Mouse (Mus musculus) spleen, postnatal 4 days (tissue): Measurements from ENCODE around the gene Pgap1.

Experiments
- DNase-seq, 2 experiments: peaks; one replicate each; pipeline ENCODE4 v3.0.0; 2022; ENCODE audit warnings: low spot score in 2 of 2

Gene Pgap1

GRCm38 (mm10) chr1:54557301-54558229, at the start of gene Pgap1:
Gene Pgap1 (minus strand): TSS chr1:54557684.
- DNase-seq, result peak; percentile 71 to 84

DNA sequence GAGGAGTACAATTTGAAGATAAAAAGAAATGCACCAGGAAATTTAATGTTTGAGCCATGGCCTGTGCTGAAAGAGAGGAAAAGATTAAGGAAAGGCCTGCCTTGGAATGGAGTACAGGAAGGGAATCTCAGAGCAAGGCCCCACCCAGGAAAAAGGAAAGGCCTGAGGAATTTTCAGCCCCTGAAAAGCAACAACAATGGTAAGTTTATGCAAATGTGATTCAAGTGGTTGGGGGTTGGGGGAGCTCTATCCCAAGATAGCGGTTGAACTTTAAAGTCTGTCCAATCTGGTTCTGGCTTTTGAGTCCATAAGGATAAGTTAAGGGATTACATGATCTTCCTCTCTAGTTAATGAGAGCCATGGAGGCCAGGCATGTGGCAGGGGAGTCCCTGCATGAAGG, 49.5 kb upstream of the Pgap1 start:
- no peak for DNase-seq

DNA sequence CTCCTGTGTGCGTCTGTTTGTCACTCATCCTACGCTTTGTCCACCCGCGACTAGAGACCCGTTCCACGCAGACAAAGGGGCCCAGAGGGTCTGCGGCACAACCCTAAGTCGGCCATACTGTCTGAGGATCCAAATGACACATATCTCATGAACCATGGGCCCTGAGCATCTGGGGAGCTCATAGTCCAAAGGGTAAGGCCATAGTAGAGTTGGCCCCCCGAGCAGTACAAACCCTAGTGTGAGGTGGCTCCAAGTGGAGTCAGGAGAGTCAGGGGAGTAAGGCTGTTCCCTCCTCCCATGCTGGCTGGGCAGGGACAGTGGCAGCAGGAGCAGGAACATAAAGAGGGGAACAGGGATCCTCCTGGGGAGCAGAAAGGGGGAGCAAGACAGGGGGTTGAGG, 44.2 kb upstream of the Pgap1 start:
- no peak for DNase-seq

DNA sequence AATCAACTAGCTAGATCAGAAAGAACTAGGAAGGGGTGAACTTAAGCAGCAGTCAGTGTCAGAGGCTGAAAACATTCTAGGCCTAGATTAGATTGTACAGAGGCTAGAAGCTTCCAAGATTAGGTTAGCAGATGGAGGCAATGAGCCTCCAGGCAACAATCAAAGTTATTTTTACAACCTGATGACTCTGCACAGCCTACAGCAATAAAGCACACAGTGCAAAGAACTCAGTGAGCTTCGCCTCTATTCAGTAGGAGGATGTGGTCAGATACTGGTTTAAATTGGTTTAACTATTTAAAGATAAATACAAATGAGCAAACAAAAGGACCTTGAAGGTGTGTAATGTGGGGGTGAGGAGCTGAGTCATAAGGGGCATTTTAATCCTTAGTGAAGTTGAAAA, 42.8 kb upstream of the Pgap1 start:
- DNase-seq, result no peak

- no peak for DNase-seq
Observed at GRCm38 (mm10) chr1:54597594-54598217, 40.2 kb upstream of the Pgap1 start.

GRCm38 (mm10) chr1:54596151-54596550, 38.7 kb upstream of the Pgap1 start:
- DNase-seq, result no peak

DNA sequence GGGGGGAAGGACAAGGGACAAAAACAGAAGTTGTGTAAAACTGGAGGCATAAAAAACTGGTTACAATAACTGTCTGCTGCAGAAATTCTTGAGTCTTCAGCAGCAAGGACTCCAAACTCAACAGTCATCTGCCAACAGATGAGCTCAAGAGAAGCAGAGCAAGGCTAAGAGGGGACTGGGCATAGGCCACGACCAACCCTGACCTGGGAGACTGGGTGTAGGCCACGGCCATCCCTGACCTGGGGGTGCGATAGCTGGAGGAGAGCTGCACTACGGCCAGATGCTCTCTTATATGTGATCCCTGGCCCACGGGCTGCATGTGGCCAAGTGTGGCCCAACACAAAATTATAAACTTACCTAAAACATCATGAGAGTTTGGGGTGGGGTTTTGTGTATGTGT, 29.6 kb upstream of the Pgap1 start:
- DNase-seq, result no peak

GRCm38 (mm10) chr1:54585971-54586555, 28.6 kb upstream of the Pgap1 start:
- no peak for DNase-seq

GRCm38 (mm10) chr1:54585278-54585846, 27.9 kb upstream of the Pgap1 start:
- peak; percentile 35 to 62 for DNase-seq

DNA sequence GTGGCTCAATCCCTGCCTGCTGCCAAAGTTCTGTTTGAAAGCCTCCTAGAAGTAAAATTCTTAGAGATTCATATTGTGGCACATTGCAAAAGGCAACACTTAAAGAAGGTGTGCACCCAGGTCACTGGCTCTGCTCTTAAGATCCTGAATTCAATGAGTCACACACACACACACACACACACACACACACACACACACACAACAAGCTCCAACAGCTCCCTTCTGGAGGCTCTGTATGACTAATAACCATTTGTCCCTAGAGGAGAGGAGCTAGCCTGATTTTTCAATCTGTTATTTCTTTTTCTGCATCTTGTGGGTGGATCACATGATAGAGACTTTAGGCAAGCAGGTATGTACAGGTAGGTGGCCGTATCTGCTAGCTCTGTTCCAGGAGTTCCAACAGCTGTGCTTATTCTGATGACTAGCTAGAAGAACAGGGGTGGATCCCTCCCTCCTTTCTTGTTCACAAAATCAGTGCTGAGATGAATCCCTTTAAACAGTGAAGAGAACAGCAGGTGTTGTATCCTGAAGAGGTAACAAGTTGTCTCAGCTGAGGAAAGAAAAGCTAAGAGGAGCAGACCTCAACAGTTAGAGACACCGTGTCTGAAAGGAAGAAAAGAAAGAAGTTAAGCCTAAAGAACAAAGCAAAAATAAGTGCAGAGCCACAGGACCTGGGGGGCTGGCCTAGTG, 27.2 kb upstream of the Pgap1 start:
- DNase-seq, result no peak

DNA sequence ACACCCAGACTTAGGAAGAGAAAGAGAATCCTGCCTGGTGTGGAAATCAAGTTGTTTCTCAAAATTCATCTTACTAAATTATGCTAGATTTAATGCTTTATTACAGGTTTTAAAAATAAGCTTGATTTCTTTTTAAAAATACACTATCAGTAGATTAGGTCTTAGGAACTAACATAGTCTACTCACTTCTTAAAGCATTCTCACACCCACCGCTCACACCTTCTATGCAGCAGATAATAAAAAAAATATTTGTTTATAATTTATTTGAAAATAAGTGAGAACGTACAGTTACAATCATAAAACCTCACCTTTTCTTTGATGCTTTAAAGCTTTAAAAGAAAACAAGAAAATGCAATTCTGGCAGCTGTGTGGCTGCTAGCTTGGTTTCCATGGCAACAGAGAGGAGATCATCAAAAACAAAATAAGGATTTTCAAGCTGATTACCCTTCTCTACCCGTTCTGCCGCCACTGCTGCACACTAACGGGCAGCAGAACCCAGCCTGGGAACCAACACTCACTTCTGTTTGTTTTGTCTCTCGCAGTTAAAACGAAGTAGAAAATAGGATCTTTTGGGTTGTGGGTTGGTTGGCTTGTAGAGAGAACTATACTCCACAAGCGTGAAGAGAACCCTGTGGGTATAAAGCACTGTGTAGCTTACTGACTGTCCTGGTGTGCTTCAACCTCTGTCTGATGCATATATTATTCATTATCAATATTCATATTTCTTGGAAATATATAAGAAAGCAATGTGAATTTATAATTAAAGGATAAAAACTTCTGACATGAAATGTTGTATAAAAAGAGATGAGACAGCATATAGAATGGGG, 21.1 kb upstream of the Pgap1 start:
- no peak for DNase-seq

- no peak for DNase-seq
Observed at GRCm38 (mm10) chr1:54569102-54569501, 11.6 kb upstream of the Pgap1 start.

- no peak for DNase-seq
Observed at GRCm38 (mm10) chr1:54563923-54564322, 6.4 kb upstream of the Pgap1 start.

DNA sequence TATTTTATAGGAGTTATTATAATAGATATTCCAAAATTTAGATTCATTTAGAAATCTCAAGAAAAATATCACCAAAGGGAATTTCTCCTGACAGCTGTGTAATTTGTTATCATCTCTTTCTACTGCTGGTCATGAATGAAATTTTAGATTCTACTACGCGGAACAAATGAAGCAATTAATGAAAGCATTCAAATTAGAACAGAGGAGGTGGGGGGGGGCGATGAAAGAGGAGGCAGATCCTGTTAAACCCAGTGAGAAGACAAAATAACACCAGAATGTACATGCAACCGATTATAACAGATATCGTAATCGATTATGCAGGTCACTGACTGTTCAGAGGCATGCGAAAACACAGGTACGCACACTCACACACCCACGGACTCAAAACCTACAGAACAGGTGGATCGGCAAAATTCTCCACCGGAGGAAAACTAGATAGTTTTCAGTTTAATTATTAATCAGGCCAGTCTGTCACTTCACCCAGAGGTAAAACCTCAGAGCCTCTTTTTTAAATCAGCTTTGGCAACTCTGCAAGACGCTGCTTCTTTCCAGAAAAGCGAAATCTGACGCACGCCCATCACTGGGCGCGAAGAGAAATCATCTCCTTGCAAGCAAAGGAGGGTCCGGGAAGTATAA, 780 bp downstream of the Pgap1 start:
- DNase-seq, result no peak

GRCm38 (mm10) chr1:54555364-54556140, 1.9 kb downstream of the Pgap1 start:
- no peak for DNase-seq

DNA sequence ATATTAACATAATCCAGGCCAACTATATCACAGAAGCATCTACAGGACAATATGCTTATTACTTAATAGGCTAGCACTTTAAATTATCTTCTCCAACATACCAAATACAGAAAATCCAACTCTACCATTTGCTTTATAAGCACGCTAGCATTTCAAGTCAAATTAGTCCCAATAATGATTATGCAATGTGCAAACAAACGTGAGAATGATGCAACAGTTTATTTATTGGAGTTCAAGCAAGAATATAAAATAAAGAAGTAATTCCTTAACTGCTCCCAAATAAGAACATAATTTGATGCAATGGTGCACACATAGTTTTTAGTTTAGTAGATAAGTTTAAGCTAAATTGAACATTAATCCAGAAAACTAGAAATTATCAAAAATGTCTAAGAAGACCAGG, 4.9 kb downstream of the Pgap1 start:
- no peak for DNase-seq

DNA sequence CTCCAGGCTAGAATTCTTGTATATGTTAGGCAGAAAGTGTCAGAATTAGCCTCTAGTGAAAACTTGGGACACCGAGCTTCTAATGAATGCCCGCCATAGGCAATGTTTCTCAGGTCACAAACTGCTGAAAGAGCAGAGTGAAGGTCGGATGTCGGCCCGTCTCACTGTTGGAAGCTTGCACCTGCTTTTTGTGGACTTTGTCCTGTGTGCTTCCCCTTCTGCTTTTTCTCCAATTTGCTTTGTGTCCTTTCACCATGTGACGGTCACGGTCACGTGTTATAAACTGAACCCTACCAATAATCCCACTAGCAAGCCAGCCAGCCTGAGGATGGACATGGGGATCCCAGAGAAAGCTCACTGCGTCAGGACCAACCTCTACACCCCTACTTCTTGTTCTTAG, 12.3 kb downstream of the Pgap1 start:
- no peak for DNase-seq

GRCm38 (mm10) chr1:54542920-54543319, 14.6 kb downstream of the Pgap1 start:
- DNase-seq, result no peak

DNA sequence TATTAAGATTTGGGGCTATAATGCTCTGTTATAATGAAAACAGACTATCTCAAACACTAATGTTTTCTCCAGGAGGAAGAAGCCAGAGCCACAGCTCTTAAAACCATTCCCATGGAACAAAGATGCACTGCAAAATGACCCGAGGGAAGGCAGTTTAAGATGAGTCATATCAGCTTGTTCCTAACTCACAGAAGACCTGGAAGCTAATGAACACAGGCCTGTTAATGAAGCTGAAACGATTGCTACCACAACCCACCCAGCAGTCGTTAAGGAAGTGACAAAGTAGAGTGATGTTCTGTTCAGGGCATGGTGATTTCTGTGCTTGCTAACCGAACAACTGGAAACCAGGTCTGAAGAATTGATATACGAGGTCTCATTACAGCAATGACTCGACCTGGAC, 26.3 kb downstream of the Pgap1 start:
- no peak for DNase-seq

- no peak for DNase-seq
Observed at GRCm38 (mm10) chr1:54523717-54524116, 33.8 kb downstream of the Pgap1 start.
